Mouse (Mus musculus): ENCODE data around the gene Foxn3.

- TF ChIP-seq CTCF (IDR thresholded peaks at IDR 0.05) (no peak), EP300 (IDR thresholded peaks at IDR 0.05) (no peak)
Observed at GRCm38 (mm10) chr12:99518126-99518525, 45.3 kb downstream of the Foxn3 start.
